In the genomic region with DNA sequence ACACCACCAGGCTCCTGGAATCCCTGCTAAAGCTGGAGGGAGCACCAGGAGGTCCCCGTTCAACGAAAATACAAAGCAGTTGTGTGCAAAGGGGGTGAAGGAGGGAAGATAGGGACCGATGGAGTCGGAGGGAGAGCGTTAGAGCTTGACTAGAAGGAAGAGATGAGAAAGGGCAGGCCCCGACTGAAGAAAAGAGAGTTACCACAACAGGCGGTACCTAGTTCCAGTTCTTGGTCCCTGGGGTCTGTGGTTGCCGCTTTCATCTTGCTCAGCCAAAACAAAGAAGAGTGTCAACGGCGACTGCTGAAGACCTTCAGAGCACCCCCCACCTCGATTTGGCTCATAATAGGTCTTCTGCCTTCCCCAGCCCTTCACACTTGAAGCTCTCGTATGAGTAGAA, we compare ENCODE assay signal across 8 mouse cellular contexts. TPM values are rescaled to one million over a fixed set of nuclear protein-coding genes. Genes with fewer than 3 reads are reported as not detected.
A peak's percentile ranks its signal among the peaks of the same experiment; 100 is the strongest.
DNase-seq lines count a peak whose midpoint lies in the region; ATAC-seq and TF ChIP-seq lines count a peak whose summit lies in the region.

No protein-coding gene starts in this region.

- in situ Hi-C loops in CH12.LX (cut with MboI; ENCODE audit: low pct_ligation_motif_present, low pct_unique_long_range_greater_than_20kb, low sequenced_read_pairs) = loop anchor here (10.0 to 25.0 kb wide), 2 partner anchors 225 to 437 kb away; no protein-coding TSS in a partner anchor

- intact Hi-C loops in heart, postnatal 25 days (cut with DNase I) = loop anchor here (10.0 kb wide), 2 partner anchors 125 to 385 kb away; no protein-coding TSS in a partner anchor

- H3K36me3 ChIP-seq in heart, embryonic 12.5 days = no peaks in the 10 kb centered on the region
- H3K36me3 ChIP-seq in CH12.LX (replicated peaks in 1 of 2; ENCODE audit: control insufficient read depth in 1 of 2, insufficient read depth in 1 of 2, low read length in 1 of 2) = peaks cover 0 to 7% of the 10 kb centered on the region in 2 experiments
- H3K36me3 ChIP-seq in forebrain, embryonic 13.5 days (ENCODE audit: poor library complexity, severe bottlenecking) = no peaks in the 10 kb centered on the region
- H3K36me3 ChIP-seq in liver, embryonic 15.5 days (replicated peaks) = no peaks in the 10 kb centered on the region

- peaks cover 16% of the 10 kb centered on the region for H3K4me1 ChIP-seq in heart, embryonic 12.5 days (replicated peaks)
- H3K4me1 ChIP-seq in CH12.LX (ENCODE audit: control insufficient read depth in 1 of 2, insufficient read depth in 2 of 2) = peaks cover 7 to 21% of the 10 kb centered on the region in 2 experiments
- peaks cover 18% of the 10 kb centered on the region for H3K4me1 ChIP-seq in forebrain, embryonic 13.5 days
- H3K4me1 ChIP-seq in liver, embryonic 15.5 days (replicated peaks) = peaks cover 22% of the 10 kb centered on the region

- DNase-seq in heart, postnatal 25 days (ENCODE audit: low spot score) = no peak
- peak; percentile 81 for DNase-seq in CH12.LX (ENCODE audit: extremely low read depth)
- no peak for DNase-seq in ovary, adult 18-20 months (ENCODE audit: low spot score)
- no peak for DNase-seq in layer of hippocampus, adult 9-10 months (ENCODE audit: low spot score)
- DNase-seq in Muller cell, postnatal 12 days (ENCODE audit: inconsistent ontology term) = no peak

- no peak for TF ChIP-seq RAD21 in CH12.LX (IDR thresholded peaks at IDR 0.05; ENCODE audit: low read depth, low read length)

- no peaks in the 10 kb centered on the region for H3K9me3 ChIP-seq in heart, embryonic 12.5 days (replicated peaks)
- no peaks in the 10 kb centered on the region for H3K9me3 ChIP-seq in CH12.LX (replicated peaks; ENCODE audit: low read length)
- no peaks in the 10 kb centered on the region for H3K9me3 ChIP-seq in forebrain, embryonic 13.5 days (replicated peaks)
- H3K9me3 ChIP-seq in liver, embryonic 15.5 days (replicated peaks) = no peaks in the 10 kb centered on the region

- dilution Hi-C loops in CH12.LX (cut with MboI; ENCODE audit: extremely low pct_ligation_motif_present, extremely low pct_unique_long_range_greater_than_20kb, low sequenced_read_pairs) = no loop called here

- peak overlapping the region; percentile 95 for H3K4me2 ChIP-seq in heart, embryonic 12.5 days
- peak overlapping the region; percentile 35 for H3K4me2 ChIP-seq in CH12.LX (ENCODE audit: insufficient read depth, low read depth, poor library complexity, severe bottlenecking)
- H3K4me2 ChIP-seq in forebrain, embryonic 13.5 days = peak overlapping the region; percentile 73
- peak overlapping the region; percentile 84 for H3K4me2 ChIP-seq in liver, embryonic 15.5 days

- no peaks in the 10 kb centered on the region for H3K27me3 ChIP-seq in heart, embryonic 12.5 days (replicated peaks)
- no peaks in the 10 kb centered on the region for H3K27me3 ChIP-seq in CH12.LX (replicated peaks)
- no peaks in the 10 kb centered on the region for H3K27me3 ChIP-seq in forebrain, embryonic 13.5 days
- H3K27me3 ChIP-seq in liver, embryonic 15.5 days = no peaks in the 10 kb centered on the region

- TF ChIP-seq EP300 in CH12.LX (IDR thresholded peaks at IDR 0.05; ENCODE audit: low read length) = no peak

- whole genome bisulfite sequencing in heart, embryonic 12.5 days = 5% methylated on average over 12 of the region's 12 CpGs
- WGBS in forebrain, embryonic 13.5 days = 2% methylated on average over 12 of the region's 12 CpGs
- WGBS in liver, embryonic 15.5 days (ENCODE audit: insufficient replicate concordance) = 10% methylated on average over 12 of the region's 12 CpGs

- ATAC-seq in heart, embryonic 12.5 days (ENCODE audit: insufficient number of reproducible peaks, low FRiP score) = no peak
- no peak for ATAC-seq in forebrain, embryonic 13.5 days
- peak; percentile 3; the same call in 1 of the 2 replicates for ATAC-seq in liver, embryonic 15.5 days (ENCODE audit: insufficient read depth)

- H3K79me2 ChIP-seq in CH12.LX (replicated peaks; ENCODE audit: control insufficient read depth, extremely low read depth, insufficient read depth, poor library complexity, severe bottlenecking) = peaks cover 37% of the 10 kb centered on the region

- TF ChIP-seq POLR2A in CH12.LX (IDR thresholded peaks at IDR 0.05; ENCODE audit: low read depth, low read length) = no peak

- peak overlapping the region; percentile 98 for H3K4me3 ChIP-seq in heart, embryonic 12.5 days
- H3K4me3 ChIP-seq in CH12.LX (replicated peaks in 1 of 3; ENCODE audit: low read depth in 2 of 3, low read length in 2 of 3, poor library complexity in 1 of 3) = peak overlapping the region; percentile 96 to 98 (median 96)
- H3K4me3 ChIP-seq in forebrain, embryonic 13.5 days = peak overlapping the region; percentile 88
- H3K4me3 ChIP-seq in liver, embryonic 15.5 days (replicated peaks) = peak overlapping the region; percentile 93

- H3K27ac ChIP-seq in heart, embryonic 12.5 days (ENCODE audit: poor library complexity, severe bottlenecking) = peak overlapping the region; percentile 88
- peak overlapping the region; percentile 79 for H3K27ac ChIP-seq in CH12.LX (ENCODE audit: insufficient read depth, low read depth)
- peak overlapping the region; percentile 90 for H3K27ac ChIP-seq in forebrain, embryonic 13.5 days
- peak overlapping the region; percentile 84 for H3K27ac ChIP-seq in liver, embryonic 15.5 days (replicated peaks)

- TF ChIP-seq CTCF in CH12.LX (conservative IDR thresholded peaks at IDR 0.05 in 1 of 2, IDR thresholded peaks at IDR 0.05 in 1 of 2; ENCODE audit: low read depth in 2 of 2, low read length in 2 of 2) = no peak

- peak overlapping the region; percentile 86 for H3K9ac ChIP-seq in heart, embryonic 12.5 days
- peak overlapping the region; percentile 77 for H3K9ac ChIP-seq in CH12.LX (ENCODE audit: insufficient read depth, low read depth)
- H3K9ac ChIP-seq in forebrain, embryonic 13.5 days = peak overlapping the region; percentile 90
- peak overlapping the region; percentile 94 for H3K9ac ChIP-seq in liver, embryonic 15.5 days

TF ChIP-seq in CH12.LX, 34 proteins besides CTCF, POLR2A, EP300 and RAD21:
- TF ChIP-seq ZC3H11A (IDR thresholded peaks at IDR 0.05; ENCODE audit: low read depth, low read length) = no peak
- 0 out of 2 replicates have a peak, but pooled peaks have one; percentile 18 for TF ChIP-seq IRF4 (IDR thresholded peaks at IDR 0.05; ENCODE audit: low read depth, low read length)
- peak; percentile 30; the same call in 1 of the 2 replicates for TF ChIP-seq TCF12 (IDR thresholded peaks at IDR 0.05; ENCODE audit: low read depth, low read length)
TF ChIP-seq in CH12.LX: peak in this region for 2.

RNA-seq across cellular contexts. Expression of gene Cbll1, which starts 0.8 kb away (rescaled TPM):
- polyA plus RNA-seq in heart, embryonic 12.5 days (2016; fragmentation: Nextera tagmentation; extraction: Ambion mirVana) = 10.7 and 11.3 TPM in 2 replicates
- 10 to 100 TPM; 10.1 to 11.1 TPM for total RNA-seq in heart, postnatal 25 days (2021)
- total RNA-seq in CH12.LX (2012; rRNA removed) (4.5 TPM in 2 replicates), CH12.LX (2014; rRNA removed) (4.6 and 5.2 TPM in 2 replicates)
- 16.4 and 18.8 TPM in 2 replicates for polyA plus RNA-seq in CH12.LX (2012; ENCODE audit: insufficient read length, low read depth)
- 14.7 and 15.9 TPM in 2 replicates for polyA plus RNA-seq in forebrain, embryonic 13.5 days (2015; fragmentation: Nextera tagmentation; extraction: Ambion mirVana)
- 3.5 and 4.1 TPM in 2 replicates for polyA plus RNA-seq in liver, embryonic 15.5 days (2015; fragmentation: Nextera tagmentation; extraction: Ambion mirVana)

RNA-seq across cellular contexts. Expression of gene Slc26a4, which starts 59.6 kb away (rescaled TPM):
- 0.14 and 0.19 TPM in 2 replicates for polyA plus RNA-seq in heart, embryonic 12.5 days (2016; fragmentation: Nextera tagmentation; extraction: Ambion mirVana)
- under 1 TPM; 0.08 to 0.13 TPM for total RNA-seq in heart, postnatal 25 days (2021)
- total RNA-seq in CH12.LX (2012; rRNA removed) (not detected in 2 replicates), CH12.LX (2014; rRNA removed) (not detected in 2 replicates)
- not detected in 2 replicates for polyA plus RNA-seq in CH12.LX (2012; ENCODE audit: insufficient read length, low read depth)
- 0.05 TPM in 1 of 2 replicates, not detected in the other for polyA plus RNA-seq in forebrain, embryonic 13.5 days (2015; fragmentation: Nextera tagmentation; extraction: Ambion mirVana)
- polyA plus RNA-seq in liver, embryonic 15.5 days (2015; fragmentation: Nextera tagmentation; extraction: Ambion mirVana) = not detected in 2 replicates

Comparison
In these comparisons a context has a peak if more than half of its experiments do, and no peak if none do; other contexts are left out.
1. H3K4me2 ChIP-seq: peak in every context shown above with its lines; median percentile 95 in heart, embryonic 12.5 days; 84 in liver, embryonic 15.5 days; 73 in forebrain, embryonic 13.5 days; 35 in CH12.LX.